Mouse (Mus musculus): ENCODE results near the gene Wdr92. TPM values are rescaled to one million over a fixed set of nuclear protein-coding genes. Genes with fewer than 3 reads are reported as not detected.
"Not testable (repeated sequence)": the region's sequence is repeated elsewhere in the genome, so short reads cannot be mapped to it uniquely, and the experiment has no call there.

Wdr92 gene
- total RNA-seq, 2 experiments from 2014 or later = 7.1 to 7.8 TPM

DNA sequence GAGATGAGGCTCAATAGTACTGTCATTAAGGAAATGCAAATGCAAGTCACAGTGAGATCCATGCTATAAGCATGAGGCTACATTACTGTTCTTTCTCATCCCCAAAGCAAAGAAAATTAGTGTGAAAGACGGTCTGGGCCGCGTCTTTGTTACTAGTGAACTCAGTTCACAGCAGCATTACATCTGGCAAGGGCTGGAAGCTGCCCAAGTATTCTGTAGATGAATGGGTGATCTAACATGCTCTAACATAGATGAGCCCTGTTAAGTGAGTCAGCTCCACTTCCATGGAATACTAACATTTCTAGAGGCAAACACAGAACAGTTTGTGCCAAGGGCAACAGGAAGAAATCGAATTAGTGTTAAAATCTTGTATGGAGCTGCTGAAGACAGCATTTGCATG lies 19.0 kb downstream of the Wdr92 start:
- ATAC-seq (replicated peaks; ENCODE audit: low FRiP score, poor library complexity, severe bottlenecking) = no peak

- ATAC-seq (replicated peaks; ENCODE audit: low FRiP score, poor library complexity, severe bottlenecking) = no peak
Observed at GRCm38 (mm10) chr11:17202481-17202880, 20.6 kb downstream of the Wdr92 start.

DNA sequence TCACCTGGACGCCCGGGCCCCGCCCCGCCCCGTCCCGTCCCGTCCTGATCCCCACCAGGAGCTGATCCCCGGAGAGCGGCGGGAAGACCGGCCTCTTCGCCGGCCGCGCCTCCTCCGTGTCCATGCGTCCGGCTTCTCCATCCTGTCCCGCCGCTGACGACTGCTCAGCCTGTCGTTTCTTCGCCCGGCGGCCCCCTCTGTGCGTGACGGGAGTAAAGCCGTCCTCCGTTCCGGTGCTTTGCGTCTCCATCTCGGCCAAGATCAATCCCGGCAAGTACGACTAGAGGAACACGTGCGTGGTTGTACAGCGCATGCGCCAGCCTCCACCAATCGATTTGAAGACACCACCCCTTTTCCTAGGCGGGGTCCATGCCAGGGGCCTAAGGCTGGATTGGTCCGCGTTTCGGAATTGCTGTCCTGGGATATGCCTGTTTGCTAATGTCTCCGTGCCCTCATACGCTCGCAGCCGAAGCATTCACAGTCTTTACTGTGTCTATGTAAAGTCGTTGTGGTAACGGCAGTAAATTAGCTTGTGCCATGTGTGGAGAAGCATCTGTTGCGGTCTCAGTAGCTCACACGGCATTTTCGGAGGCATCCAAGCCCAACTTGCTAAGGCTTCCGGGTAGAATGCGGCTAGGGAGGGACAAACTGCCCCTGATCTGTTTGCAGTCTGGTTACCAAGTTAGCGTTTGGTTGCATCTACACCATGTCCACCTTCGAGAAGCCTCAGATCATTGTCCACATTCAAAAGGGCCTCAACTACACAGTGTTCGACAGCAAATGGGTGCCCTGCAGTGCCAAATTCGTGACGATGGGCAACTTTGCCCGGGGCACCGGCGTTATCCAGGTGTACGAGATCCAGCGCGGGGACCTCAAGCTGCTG lies 29.6 kb downstream of the Wdr92 start, which contains the start of gene Pno1:
Gene Pno1, minus strand, starts transcription at position 311 of the 883 bp plus-strand sequence.
- ATAC-seq (replicated peaks; ENCODE audit: low FRiP score, poor library complexity, severe bottlenecking) = peak; percentile 96

GRCm38 (mm10) chr11:17212141-17212495 lies 30.2 kb downstream of the Wdr92 start:
- no peak for ATAC-seq (replicated peaks; ENCODE audit: low FRiP score, poor library complexity, severe bottlenecking)

- ATAC-seq (replicated peaks; ENCODE audit: low FRiP score, poor library complexity, severe bottlenecking) = 0 out of 2 replicates have a peak, but pooled peaks have one; percentile 24
Observed at GRCm38 (mm10) chr11:17212903-17213509, 31.1 kb downstream of the Wdr92 start.

DNA sequence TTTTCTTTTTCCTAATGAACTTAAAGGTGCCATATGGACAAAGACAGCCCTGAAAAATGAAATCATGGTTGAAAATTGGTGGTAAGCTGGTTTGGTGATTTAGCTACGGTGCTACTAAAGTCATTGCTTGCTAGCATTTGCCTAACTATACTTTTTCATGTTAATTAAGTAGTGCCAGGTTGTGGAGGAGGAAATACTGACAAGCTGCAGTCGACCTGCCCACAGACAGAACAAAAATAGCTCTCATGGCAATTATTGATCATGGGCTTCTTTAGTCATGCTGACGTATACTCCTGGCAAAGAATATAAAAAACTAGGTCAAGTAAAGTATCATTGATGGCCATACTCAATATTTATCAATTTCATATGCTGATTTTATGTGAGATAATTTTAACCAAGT lies 33.6 kb downstream of the Wdr92 start:
- ATAC-seq (replicated peaks; ENCODE audit: low FRiP score, poor library complexity, severe bottlenecking) = no peak

DNA sequence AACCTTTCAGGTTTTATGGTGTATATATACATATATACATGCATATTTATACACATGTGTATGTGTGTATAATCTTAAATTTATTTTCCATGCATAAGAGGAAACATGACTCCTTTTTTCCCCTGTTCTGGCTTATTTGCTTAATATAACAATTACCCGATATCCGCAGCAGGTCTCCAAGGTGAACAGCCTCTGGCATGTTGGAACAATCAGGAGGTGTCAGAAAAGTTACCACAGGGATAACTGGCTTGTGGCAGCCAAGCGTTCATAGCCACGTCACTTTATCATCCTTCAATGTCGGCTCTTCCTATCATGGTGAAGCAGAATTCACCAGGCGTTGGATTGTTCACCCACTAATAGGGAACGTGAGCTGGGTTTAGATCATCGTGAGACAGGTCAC lies 39.2 kb downstream of the Wdr92 start:
- no peak for ATAC-seq (replicated peaks; ENCODE audit: low FRiP score, poor library complexity, severe bottlenecking)

DNA sequence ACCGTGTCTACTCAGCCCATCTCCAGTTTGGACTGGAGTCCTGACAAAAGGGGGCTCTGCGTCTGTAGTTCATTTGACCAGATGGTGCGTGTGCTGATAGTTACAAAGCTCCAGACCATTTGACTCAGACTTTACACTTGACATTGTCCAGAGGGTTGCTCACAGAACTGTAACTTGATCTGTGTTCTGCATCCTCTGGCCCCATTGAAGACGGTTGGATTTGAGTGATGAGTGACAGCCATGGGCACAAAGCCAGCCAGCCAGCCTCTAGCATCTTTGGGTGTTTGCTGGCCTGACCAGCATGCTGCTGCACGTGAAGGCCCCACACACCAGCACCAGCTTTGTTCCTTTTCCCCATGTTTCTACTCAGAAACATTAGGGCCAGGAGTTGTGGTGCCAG lies 50.9 kb downstream of the Wdr92 start:
- no peak for ATAC-seq (replicated peaks; ENCODE audit: low FRiP score, poor library complexity, severe bottlenecking)

- ATAC-seq (replicated peaks; ENCODE audit: low FRiP score, poor library complexity, severe bottlenecking) = no peak
Observed at GRCm38 (mm10) chr11:17236449-17237037, 54.6 kb downstream of the Wdr92 start.

DNA sequence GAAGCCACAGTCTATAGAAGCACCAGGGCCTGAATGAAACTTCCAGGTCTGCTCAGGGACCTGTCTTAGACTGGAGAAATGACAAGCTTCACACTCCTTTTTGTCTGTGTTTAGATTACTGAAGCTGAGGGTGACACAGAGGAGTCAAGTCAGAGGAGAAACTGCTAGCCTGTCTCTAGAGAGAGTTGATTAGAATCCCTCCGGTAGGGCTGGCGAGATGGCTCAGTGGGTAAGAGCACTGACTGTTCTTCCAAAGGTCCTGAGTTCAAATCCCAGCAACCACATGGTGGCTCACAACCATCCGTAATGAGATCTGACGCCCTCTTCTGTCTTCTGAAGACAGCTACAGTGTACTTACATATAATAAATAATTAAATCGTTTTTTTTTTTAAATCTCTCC lies 56.7 kb downstream of the Wdr92 start:
- not testable (repeated sequence) for ATAC-seq (replicated peaks; ENCODE audit: low FRiP score, poor library complexity, severe bottlenecking)

DNA sequence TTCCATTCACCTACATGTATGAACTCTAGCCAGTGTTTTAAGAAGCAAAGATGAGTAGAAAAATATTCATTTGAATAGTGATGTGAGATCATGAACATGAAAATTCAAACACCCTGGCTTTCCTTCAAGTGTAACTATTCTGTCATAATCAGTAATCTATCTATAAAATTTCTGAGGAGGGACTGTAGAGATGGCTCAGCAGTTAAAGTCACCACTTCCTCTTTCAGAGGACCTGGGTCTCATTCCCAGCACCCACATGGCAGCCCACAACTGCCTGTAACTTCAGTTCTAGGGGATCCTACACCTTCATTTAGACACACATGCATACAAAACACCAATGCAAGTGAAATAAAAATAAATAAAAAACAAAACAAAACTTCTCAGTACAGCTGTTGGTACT lies 66.8 kb downstream of the Wdr92 start:
- ATAC-seq (replicated peaks; ENCODE audit: low FRiP score, poor library complexity, severe bottlenecking) = no peak

- ATAC-seq (replicated peaks; ENCODE audit: low FRiP score, poor library complexity, severe bottlenecking) = no peak
Observed at GRCm38 (mm10) chr11:17256813-17257365, 75.0 kb downstream of the Wdr92 start.

DNA sequence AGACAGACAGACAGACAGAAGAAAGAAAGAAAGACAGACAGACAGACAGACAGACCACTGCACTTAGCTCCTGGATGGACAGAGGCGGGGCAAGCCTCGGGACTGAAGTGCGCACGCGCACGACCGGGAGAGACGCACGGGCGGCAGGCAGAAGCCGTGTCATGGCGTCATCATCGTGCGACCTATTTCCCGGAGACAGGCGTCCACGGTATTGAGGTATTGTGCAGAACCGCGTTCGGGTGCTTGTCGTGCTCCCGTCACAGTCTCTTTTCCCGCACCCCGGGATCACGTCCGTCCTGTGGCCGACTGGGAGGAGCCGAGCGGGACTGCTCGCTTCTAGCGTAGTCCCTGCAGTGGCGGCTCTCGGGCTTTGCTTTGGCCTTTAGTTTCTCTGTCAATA lies 75.5 kb downstream of the Wdr92 start, which contains the start of gene C1d:
Gene C1d, plus strand, starts transcription at position 137 of the 400 bp plus-strand sequence.
- peak; percentile 99 for ATAC-seq (replicated peaks; ENCODE audit: low FRiP score, poor library complexity, severe bottlenecking)

- ATAC-seq (replicated peaks; ENCODE audit: low FRiP score, poor library complexity, severe bottlenecking) = peak; percentile 62
Observed at GRCm38 (mm10) chr11:17257861-17258260, 76.0 kb downstream of the Wdr92 start.

DNA sequence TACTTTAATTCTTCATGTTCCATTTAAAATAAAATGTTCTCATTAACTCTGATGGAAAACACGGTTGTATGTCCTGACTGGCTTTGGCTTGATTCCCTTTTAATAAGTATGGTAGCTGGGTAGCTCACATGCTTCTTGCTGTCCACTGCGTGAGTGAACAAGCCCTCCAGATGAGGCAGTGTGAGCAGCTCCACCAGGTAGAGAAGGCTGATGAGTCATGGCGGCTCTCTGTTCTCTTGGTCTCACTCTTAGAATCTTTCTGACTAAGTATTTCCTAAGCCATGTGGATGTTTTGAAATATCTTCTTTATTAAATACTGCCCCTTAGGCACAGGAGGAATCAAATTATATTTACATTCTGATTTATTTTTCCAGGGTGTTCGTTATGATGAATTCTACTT lies 85.3 kb downstream of the Wdr92 start:
- no peak for ATAC-seq (replicated peaks; ENCODE audit: low FRiP score, poor library complexity, severe bottlenecking)

GRCm38 (mm10) chr11:17268801-17269200 lies 86.9 kb downstream of the Wdr92 start:
- no peak for ATAC-seq (replicated peaks; ENCODE audit: low FRiP score, poor library complexity, severe bottlenecking)

GRCm38 (mm10) chr11:17279959-17280358 lies 98.1 kb downstream of the Wdr92 start:
- ATAC-seq (replicated peaks; ENCODE audit: low FRiP score, poor library complexity, severe bottlenecking) = peak; percentile 88

Measured in erythroblast, adult 5-6 weeks (primary cell).